Mouse (Mus musculus) CD4-positive, CD25-positive, alpha-beta regulatory T cell, adult 9 weeks (primary cell): ENCODE measurements around the gene Zbed3. TPM values are rescaled to one million over a fixed set of nuclear protein-coding genes. Genes with fewer than 3 reads are reported as not detected.

Experiments
- polyA plus RNA-seq: library from polyadenylated mRNA; unstranded; fragments of 100-300 nt; shearing (Covaris generic); gene quantifications from one replicate; pipeline ENCODE4 v1.2.1, GENCODE M21; 2017

The Zbed3 gene
- polyA plus RNA-seq, result 1.6 TPM

DNA sequence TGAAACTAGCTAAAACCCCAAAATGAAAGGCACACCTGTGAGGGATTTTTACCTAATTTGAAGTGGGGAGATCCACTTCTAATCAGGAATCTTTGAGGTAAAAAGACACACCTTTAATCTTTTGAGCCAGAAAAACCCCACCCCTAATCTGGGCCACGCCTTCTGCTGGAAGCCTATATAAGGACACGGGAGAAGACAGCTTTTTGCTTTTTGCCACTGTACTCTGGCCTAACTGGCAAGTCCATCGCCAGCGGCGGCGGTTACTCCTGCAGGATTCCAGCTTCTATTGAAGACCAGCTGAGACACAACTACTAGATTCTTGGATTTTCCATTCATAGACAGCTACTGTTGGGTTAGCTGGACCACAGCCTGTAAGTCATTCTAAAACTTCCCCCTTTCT is at the start of gene Zbed3:
Gene Zbed3 (plus strand): TSS at position 213 of the 400 bp plus-strand sequence.

DNA sequence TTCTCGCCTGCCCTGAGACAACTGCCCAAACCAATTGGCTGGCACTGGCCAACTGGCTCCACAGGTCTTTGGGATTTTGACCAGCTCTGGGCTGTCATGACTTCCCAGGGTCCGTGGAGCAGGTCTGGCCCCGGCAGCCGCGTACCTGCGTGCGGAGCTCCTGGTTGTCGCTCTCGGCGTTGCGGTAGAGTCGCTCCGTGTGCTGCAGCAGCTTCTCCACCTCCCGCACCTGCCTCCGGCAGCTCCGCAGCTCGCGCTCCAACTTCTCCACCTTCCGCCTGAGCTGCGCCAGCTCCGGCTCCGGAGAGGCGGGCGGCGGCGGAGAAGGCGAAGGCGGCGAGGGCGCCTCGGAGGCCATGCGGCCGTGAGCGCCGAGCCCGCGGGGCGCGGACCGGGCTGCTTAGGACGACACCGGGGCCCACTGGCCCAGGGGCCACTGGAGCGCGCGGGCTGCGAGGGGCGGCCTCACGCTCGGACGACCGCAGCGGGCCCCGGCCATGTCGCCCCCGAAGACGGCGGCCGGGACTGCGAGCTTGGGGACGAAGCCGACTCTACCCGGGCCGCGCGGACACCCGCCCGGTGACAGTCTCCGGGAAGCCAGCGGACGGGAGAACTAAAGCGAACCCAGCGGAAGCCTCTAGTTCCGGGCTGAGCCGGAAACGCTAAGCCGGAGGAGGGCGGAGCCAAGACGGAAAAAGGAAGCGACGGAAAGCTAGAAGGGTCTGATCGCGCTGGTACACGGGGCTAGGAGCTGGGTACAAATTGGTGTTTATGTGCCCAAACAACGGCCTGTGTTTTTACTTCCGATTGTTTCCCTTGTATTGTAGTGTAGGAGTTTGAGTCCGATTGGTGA is 51.5 kb downstream of the Zbed3 start, which contains the start of gene Aggf1:
Gene Aggf1 (minus strand): TSS at position 652 of the 853 bp plus-strand sequence.

Other genes with a start within 250 kb of the Zbed3 start
- 0.73 TPM for gene Pde8b, start 73.3 kb upstream of the Zbed3 start, polyA plus RNA-seq
- gene Aggf1, start 51.7 kb downstream of the Zbed3 start, polyA plus RNA-seq, result 4.6 TPM
- not detected for gene Crhbp, start 121.3 kb downstream of the Zbed3 start, polyA plus RNA-seq
- gene S100z, start 155.1 kb downstream of the Zbed3 start, polyA plus RNA-seq, result not detected
- 25.7 TPM for gene F2rl1, start 201.6 kb downstream of the Zbed3 start, polyA plus RNA-seq